Mouse (Mus musculus): ENCODE data around the gene Ccpg1os.

Gene Ccpg1os

GRCm38 (mm10) chr9:72985250-72986220 lies at the start of gene Ccpg1os, which contains the start of gene Ccpg1:
TSS of gene Ccpg1os (minus strand) at chr9:72985382.
TSS of gene Ccpg1 (plus strand) at chr9:72985429.
- DNase-seq (ENCODE audit: low read depth, low spot score): peak; percentile 100

GRCm38 (mm10) chr9:73033406-73033805 lies 48.2 kb upstream of the Ccpg1os start:
- no peak for DNase-seq (ENCODE audit: low read depth, low spot score)

- DNase-seq (ENCODE audit: low read depth, low spot score): peak; percentile 87
Observed at GRCm38 (mm10) chr9:73031421-73031820, 46.2 kb upstream of the Ccpg1os start.

- DNase-seq (ENCODE audit: low read depth, low spot score): no peak
Observed at GRCm38 (mm10) chr9:73030443-73030842, 45.3 kb upstream of the Ccpg1os start.

GRCm38 (mm10) chr9:73025818-73026636 lies 40.8 kb upstream of the Ccpg1os start:
- DNase-seq (ENCODE audit: low read depth, low spot score): peak; percentile 61

GRCm38 (mm10) chr9:73020566-73021097 lies 35.5 kb upstream of the Ccpg1os start:
- DNase-seq (ENCODE audit: low read depth, low spot score): no peak

- DNase-seq (ENCODE audit: low read depth, low spot score): peak; percentile 74
Observed at GRCm38 (mm10) chr9:73019841-73020240, 34.7 kb upstream of the Ccpg1os start.

- DNase-seq (ENCODE audit: low read depth, low spot score): peak; percentile 69
Observed at GRCm38 (mm10) chr9:73014724-73015123, 29.5 kb upstream of the Ccpg1os start.

GRCm38 (mm10) chr9:73012629-73013028 lies 27.4 kb upstream of the Ccpg1os start:
- no peak for DNase-seq (ENCODE audit: low read depth, low spot score)

- DNase-seq (ENCODE audit: low read depth, low spot score): no peak
Observed at GRCm38 (mm10) chr9:73008384-73008783, 23.2 kb upstream of the Ccpg1os start.

- DNase-seq (ENCODE audit: low read depth, low spot score): no peak
Observed at GRCm38 (mm10) chr9:73006175-73006574, 21.0 kb upstream of the Ccpg1os start.

GRCm38 (mm10) chr9:73005106-73005505 lies 19.9 kb upstream of the Ccpg1os start:
- DNase-seq (ENCODE audit: low read depth, low spot score): no peak

GRCm38 (mm10) chr9:73004076-73004475 lies 18.9 kb upstream of the Ccpg1os start:
- DNase-seq (ENCODE audit: low read depth, low spot score): no peak

- DNase-seq (ENCODE audit: low read depth, low spot score): no peak
Observed at GRCm38 (mm10) chr9:73002177-73002576, 17.0 kb upstream of the Ccpg1os start.

- no peak for DNase-seq (ENCODE audit: low read depth, low spot score)
Observed at GRCm38 (mm10) chr9:73001314-73002011, 16.3 kb upstream of the Ccpg1os start.

GRCm38 (mm10) chr9:73000487-73000886 lies 15.3 kb upstream of the Ccpg1os start:
- no peak for DNase-seq (ENCODE audit: low read depth, low spot score)

GRCm38 (mm10) chr9:72996806-72997205 lies 11.6 kb upstream of the Ccpg1os start:
- DNase-seq (ENCODE audit: low read depth, low spot score): no peak

- DNase-seq (ENCODE audit: low read depth, low spot score): no peak
Observed at GRCm38 (mm10) chr9:72996167-72996566, 11.0 kb upstream of the Ccpg1os start.

- no peak for DNase-seq (ENCODE audit: low read depth, low spot score)
Observed at GRCm38 (mm10) chr9:72992576-72992975, 7.4 kb upstream of the Ccpg1os start.

GRCm38 (mm10) chr9:72991420-72991819 lies 6.2 kb upstream of the Ccpg1os start:
- no peak for DNase-seq (ENCODE audit: low read depth, low spot score)

- no peak for DNase-seq (ENCODE audit: low read depth, low spot score)
Observed at GRCm38 (mm10) chr9:72988706-72989105, 3.5 kb upstream of the Ccpg1os start.
